Mouse (Mus musculus) embryonic facial prominence, embryonic 11.5 days (tissue): Measurements from ENCODE around the gene Nxpe5. TPM values are rescaled to one million over a fixed set of nuclear protein-coding genes. Genes with fewer than 3 reads are reported as not detected.

Experiments
- ATAC-seq: fragments of 200-750 bp; cut with Nextera tagmentation; replicated peaks from 2 replicates; pipeline ENCODE4 v1.8.0; 2017; ENCODE audit warnings: low read depth; ENCODE audit not compliant: insufficient number of reproducible peaks, low FRiP score, low TSS enrichment
- DNase-seq: peaks from one replicate; pipeline ENCODE4 v3.0.0-alpha.2; 2015; ENCODE audit warnings: low spot score
- H3K27ac ChIP-seq: fragments of 300-500 bp; sonication (generic); replicated peaks from 2 replicates; pipeline ENCODE4 v1.5.1; 2014; ENCODE audit warnings: mild to moderate bottlenecking, low read depth, low read length, control low read depth
- H3K27me3 ChIP-seq: fragments of 300-500 bp; sonication (generic); 2 replicates; pipeline ENCODE4 v1.6.1; 2014; ENCODE audit warnings: mild to moderate bottlenecking, low read length, moderate library complexity, mixed read lengths; ENCODE audit not compliant: control insufficient read depth, insufficient read depth
- H3K36me3 ChIP-seq: fragments of 300-500 bp; sonication (generic); replicated peaks from 2 replicates; pipeline ENCODE4 v1.6.1; 2014; ENCODE audit warnings: low read depth, mild to moderate bottlenecking, low read length, moderate library complexity, mixed read lengths; ENCODE audit not compliant: control insufficient read depth, insufficient read depth
- H3K4me1 ChIP-seq: fragments of 300-500 bp; sonication (generic); 2 replicates; pipeline ENCODE4 v1.6.1; 2014; ENCODE audit warnings: low read length, mixed read lengths; ENCODE audit not compliant: control insufficient read depth, insufficient read depth
- H3K4me2 ChIP-seq: fragments of 300-500 bp; sonication (generic); 2 replicates; pipeline ENCODE4 v1.6.1; 2014; ENCODE audit warnings: low read depth, mild to moderate bottlenecking, control low read depth, low read length, moderate library complexity
- H3K4me3 ChIP-seq: fragments of 300-500 bp; sonication (generic); 2 replicates; pipeline ENCODE4 v1.5.1; 2014; ENCODE audit warnings: low read depth, low read length, control low read depth
- H3K9ac ChIP-seq: fragments of 300-500 bp; sonication (generic); replicated peaks from 2 replicates; pipeline ENCODE4 v1.6.1; 2014; ENCODE audit warnings: mild to moderate bottlenecking, control low read depth, low read length
- H3K9me3 ChIP-seq: fragments of 300-500 bp; sonication (generic); replicated peaks from 2 replicates; pipeline ENCODE4 v1.6.1; 2016; ENCODE audit warnings: mild to moderate bottlenecking, low read length, inconsistent platforms, mixed read lengths; ENCODE audit not compliant: control insufficient read depth
- WGBS: fragments of 180-500 bp; shearing (Covaris S2); extraction: QIAGEN DNeasy Blood & Tissue Kit; methylation state at CpG from one replicate; pipeline ENCODE4 v1.1.7; 2014; 5-methylcytosine and 5-hydroxymethylcytosine counted together
- polyA plus RNA-seq: library from polyadenylated mRNA; unstranded; fragments of >200 nt; fragmentation: Nextera tagmentation; extraction: Ambion mirVana; gene quantifications from 2 replicates; pipeline ENCODE4 v1.2.1, GENCODE M21; 2014

The Nxpe5 gene
- polyA plus RNA-seq, 1 experiment from 2014 or later, result not detected

DNA sequence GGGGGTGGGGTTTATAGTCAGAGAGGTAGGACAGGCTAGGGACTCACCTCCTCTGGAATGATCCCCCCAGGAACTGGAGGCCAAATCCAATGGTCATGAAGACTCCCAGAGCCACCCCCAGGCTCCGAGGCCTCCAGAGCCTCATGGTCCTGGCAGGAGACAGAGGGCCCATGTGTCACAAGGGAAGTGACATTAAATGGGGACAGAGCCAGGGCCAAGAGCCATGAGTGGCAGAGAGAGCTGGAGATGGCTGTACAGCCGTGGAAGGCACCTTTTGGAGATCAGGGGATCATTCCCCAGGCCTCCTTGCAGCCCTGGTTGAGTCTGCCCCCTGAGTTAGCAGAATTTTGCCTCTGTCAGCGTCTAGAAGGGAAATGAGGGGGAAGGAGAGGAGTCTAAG is 45.5 kb downstream of the Nxpe5 start:
- 43% methylated on average over 3 of the region's 3 CpGs for WGBS

DNA sequence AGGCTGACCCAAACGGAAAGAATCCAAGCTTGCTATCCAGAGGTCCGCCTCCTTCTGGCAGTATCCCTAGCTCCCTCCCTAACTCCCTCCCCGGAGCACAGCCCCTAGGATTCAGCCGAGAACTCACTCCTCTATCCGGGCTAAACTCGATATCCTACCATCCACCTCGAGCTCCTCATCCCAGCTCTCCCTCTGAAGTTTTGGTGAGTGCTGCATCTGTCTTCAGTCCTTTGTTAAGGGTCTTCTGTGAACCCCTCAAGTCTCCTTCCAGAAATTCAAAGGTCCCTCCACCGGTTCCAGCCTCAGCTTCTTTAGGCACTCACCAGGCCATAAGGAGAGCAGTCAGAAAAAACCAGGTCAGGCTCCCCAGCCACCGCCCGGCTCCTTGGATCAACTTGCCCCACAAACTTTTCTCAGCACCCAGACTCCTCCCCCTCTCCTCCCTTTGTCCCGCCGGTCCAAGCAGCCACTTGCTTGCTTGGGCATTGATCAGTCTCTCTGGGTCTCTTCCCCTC is 46.8 kb downstream of the Nxpe5 start, which contains the start of gene Gal3st4:
Gene Gal3st4, minus strand, starts transcription at position 432 of the 515 bp plus-strand sequence.
- H3K27me3 ChIP-seq, result no peaks in the 10 kb centered on the region
- WGBS, result under 1% methylated on average over 12 of the region's 12 CpGs
- H3K4me2 ChIP-seq, result peak within 1 kb of the TSS; percentile 28
- DNase-seq (peak; percentile 69), ATAC-seq (peak; percentile 40; the same call in 1 of the 2 replicates)
- peaks cover 19% of the 10 kb centered on the region for H3K4me1 ChIP-seq
- no peaks in the 10 kb centered on the region for H3K9me3 ChIP-seq
- H3K9ac ChIP-seq, result peak within 1 kb of the TSS; percentile 49
- H3K27ac ChIP-seq, result peak within 1 kb of the TSS; percentile 54
- H3K4me3 ChIP-seq, result 0 out of 2 replicates have a peak within 1 kb of the TSS, but pooled peaks have one; percentile 14
- no peaks in the 10 kb centered on the region; the same call in 1 of the 2 replicates for H3K36me3 ChIP-seq

More for the DNA sequence above, 45.5 kb downstream of the Nxpe5 start:
- DNase-seq (no peak), ATAC-seq (no peak)
- H3K9ac ChIP-seq, result no peak overlapping the region
- H3K4me3 ChIP-seq, result no peak overlapping the region
- H3K4me2 ChIP-seq, result no peak overlapping the region
- H3K27me3 ChIP-seq, result no peaks in the 10 kb centered on the region
- H3K27ac ChIP-seq, result no peak overlapping the region
- peaks cover 13% of the 10 kb centered on the region for H3K4me1 ChIP-seq
- H3K9me3 ChIP-seq, result no peaks in the 10 kb centered on the region
- no peaks in the 10 kb centered on the region; the same call in 1 of the 2 replicates for H3K36me3 ChIP-seq

DNA sequence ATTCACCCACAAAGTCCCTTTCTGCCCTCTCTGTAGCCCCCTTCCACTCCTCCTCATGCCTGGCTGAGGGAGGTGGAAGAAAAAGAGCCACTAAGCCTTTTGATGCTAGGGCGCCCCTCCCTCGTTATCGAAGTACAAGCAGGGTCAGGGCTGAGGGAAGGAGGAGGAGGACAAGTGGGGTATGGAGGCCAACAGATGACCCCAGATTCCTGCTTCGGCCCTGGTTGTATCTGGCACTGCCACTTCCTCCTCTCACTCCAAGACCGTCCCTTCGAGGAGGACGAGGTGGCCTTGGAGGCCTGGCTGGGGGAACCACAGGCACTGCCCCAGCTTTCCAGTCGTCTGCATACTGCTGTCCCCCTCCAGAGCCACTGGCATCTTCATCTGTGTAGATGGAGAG is 48.5 kb downstream of the Nxpe5 start:
- DNase-seq, result no peak
- no peak for ATAC-seq
- H3K27me3 ChIP-seq, result no peaks in the 10 kb centered on the region
- no peak overlapping the region for H3K9ac ChIP-seq
- 67% methylated on average over 8 of the region's 8 CpGs for WGBS
- no peaks in the 10 kb centered on the region for H3K9me3 ChIP-seq
- peaks cover 2% of the 10 kb centered on the region; the same call in 1 of the 2 replicates for H3K36me3 ChIP-seq
- no peak overlapping the region for H3K4me2 ChIP-seq
- H3K4me1 ChIP-seq, result peaks cover 22% of the 10 kb centered on the region
- no peak overlapping the region for H3K4me3 ChIP-seq
- no peak overlapping the region for H3K27ac ChIP-seq

DNA sequence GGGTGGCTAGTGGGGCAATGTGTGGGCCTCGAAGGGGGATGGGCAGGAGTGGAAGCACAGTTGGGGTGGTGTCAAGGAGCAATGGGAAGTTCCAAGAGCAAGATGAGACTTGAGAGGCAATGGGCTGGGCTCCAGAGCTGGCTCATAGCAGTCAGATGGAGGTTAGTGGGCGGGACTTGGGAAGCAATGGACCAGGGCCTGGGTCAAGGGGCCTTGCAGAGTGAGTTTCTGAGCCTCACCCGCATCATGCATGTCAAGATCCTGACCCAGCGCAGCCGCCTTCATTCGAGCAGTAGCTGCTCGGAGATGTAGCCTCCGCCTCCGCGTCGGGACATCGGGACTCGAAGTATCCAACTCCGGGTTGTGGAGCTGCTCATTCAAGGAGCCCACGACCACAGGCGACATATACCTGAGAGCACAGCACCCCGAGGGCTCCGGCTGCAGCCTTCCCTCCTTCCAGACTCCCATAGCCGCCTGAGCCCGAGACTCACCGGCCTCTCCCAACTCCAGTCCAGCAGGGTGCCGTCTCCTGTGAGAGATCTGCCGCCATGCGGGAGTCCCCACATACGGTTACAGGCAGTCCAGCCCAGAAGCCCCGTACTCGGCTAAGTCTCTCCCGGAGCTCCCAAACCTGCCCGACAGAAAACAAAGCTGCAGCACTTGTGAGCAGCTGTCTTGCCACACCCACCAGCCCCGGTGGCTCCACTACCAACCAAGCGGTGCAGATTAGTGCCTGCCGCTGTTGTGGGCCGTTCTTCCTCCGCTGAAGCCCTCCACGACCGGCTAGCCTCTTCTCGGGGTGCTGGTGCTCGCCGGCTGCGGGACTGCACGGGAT is 49.7 kb downstream of the Nxpe5 start:
- WGBS, result 18% methylated on average over 41 of the region's 41 CpGs

DNA sequence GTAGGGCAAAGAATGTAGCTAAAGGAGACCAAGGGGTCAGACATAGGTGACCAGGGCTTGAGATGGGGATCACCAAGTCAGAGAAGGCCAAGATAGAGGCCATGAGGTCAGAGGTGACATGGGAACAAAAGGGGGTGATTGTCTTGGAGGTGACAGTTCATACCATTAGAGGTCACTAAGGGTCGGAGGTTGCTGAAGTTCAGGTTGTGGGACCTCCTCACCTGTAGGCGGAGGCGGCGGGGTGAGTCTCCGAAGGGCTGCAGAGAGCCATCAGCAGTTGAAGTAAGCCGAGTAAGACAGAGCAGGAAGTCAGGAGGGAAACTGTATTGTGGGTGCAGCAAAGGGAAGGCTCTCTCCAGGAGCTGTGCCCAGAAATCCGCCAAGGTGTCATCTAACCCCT is 52.3 kb downstream of the Nxpe5 start:
- no peak overlapping the region for H3K27ac ChIP-seq
- peak overlapping the region; percentile 68; the same call in 1 of the 2 replicates for H3K9ac ChIP-seq
- peaks cover 20% of the 10 kb centered on the region for H3K4me1 ChIP-seq
- peaks cover 2% of the 10 kb centered on the region; the same call in 1 of the 2 replicates for H3K36me3 ChIP-seq
- no peaks in the 10 kb centered on the region; the same call in 1 of the 2 replicates for H3K9me3 ChIP-seq
- ATAC-seq (no peak), DNase-seq (no peak)
- peak overlapping the region; percentile 67; the same call in 1 of the 2 replicates for H3K4me2 ChIP-seq
- 89% methylated on average over 7 of the region's 7 CpGs for WGBS
- no peaks in the 10 kb centered on the region for H3K27me3 ChIP-seq
- no peak overlapping the region for H3K4me3 ChIP-seq

More for the DNA sequence above, 49.7 kb downstream of the Nxpe5 start:
- Histone ChIP-seq H3K9me3 (no peaks in the 10 kb centered on the region; the same call in 1 of the 2 replicates), H3K9ac (peak overlapping the region; percentile 32), H3K4me2 (peak overlapping the region; percentile 49), H3K36me3 (peaks cover 2% of the 10 kb centered on the region; the same call in 1 of the 2 replicates), H3K27me3 (no peaks in the 10 kb centered on the region), H3K4me3 (peak overlapping the region; percentile 15), H3K27ac (no peak overlapping the region), H3K4me1 (peaks cover 22% of the 10 kb centered on the region)
- ATAC-seq, result no peak
- DNase-seq, result peak; percentile 38

DNA sequence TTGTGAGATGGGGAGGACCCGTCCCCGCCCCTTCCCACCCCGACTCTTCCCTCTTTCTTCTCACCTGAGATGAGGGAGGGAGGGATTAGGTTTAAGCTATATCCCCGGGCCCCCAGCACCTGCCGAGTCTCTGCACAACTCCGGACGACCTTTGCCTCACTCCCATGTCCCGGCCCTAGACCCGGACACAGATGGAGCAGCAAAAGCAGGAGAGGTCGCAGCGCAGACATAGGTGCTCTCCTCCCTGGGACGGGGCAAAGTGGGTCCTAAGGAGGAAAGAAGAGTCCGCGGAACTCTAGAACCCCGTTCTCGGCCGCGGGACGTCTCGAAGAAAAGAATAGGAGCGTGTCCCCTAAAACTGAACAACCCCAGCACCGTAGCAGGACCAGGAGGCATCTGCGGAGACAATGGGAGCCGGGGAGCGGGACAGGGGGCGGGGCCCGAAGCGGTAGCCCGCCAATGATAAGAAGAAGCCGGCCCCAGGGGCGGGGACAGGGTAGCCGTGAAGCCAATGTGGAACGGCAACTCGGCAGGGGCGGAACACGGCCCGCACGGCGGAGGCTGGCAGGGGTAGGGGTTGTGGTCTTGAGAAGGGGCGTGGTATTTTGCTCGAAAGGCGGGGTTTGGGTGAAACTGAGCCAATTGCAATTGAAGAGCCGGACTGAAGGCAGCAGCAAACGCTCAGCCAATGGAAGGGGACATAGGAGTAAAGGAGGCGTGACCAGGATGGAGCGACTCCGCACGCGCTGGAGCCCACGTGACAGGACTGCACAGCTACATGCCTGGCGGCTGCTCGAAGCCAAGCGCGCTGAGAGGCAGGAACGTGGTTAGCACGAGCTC is 54.1 kb downstream of the Nxpe5 start, which contains the start of the genes Gm43720, Gpc2 and Stag3:
Gene Gm43720, minus strand, starts transcription at position 374 of the 840 bp plus-strand sequence.
Gene Gpc2, minus strand, starts transcription at position 421 of the 840 bp plus-strand sequence.
Gene Stag3, plus strand, starts transcription at position 656 of the 840 bp plus-strand sequence.
- Histone ChIP-seq H3K9ac (peak within 1 kb of the TSS; percentile 68), H3K4me3 (peak within 1 kb of the TSS; percentile 70), H3K4me2 (peak within 1 kb of the TSS; percentile 67), H3K27ac (no peak within 1 kb of the TSS), H3K36me3 (peaks cover 2% of the 10 kb centered on the region; the same call in 1 of the 2 replicates), H3K27me3 (no peaks in the 10 kb centered on the region), H3K4me1 (peaks cover 20% of the 10 kb centered on the region), H3K9me3 (no peaks in the 10 kb centered on the region; the same call in 1 of the 2 replicates)
- ATAC-seq (peak; percentile 99), DNase-seq (peak; percentile 99)
- WGBS, result under 1% methylated on average over 56 of the region's 56 CpGs

DNA sequence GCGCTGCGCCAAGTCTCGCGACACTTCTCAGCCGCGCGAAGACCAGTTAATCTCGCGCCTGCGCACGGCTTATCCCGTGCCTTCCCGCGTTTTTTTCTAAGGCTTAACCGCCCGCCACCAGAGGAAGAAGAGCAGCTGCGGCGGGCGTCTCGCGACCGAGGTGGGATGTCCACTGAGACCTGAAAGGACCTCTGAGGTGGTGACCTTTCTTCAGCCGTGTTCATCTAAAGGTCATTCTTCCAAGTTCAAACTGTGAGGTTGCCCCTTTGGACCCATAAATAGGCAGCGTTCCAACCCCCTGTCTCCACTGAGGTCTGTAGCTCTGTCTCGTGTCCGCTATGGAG is 54.7 kb downstream of the Nxpe5 start:
- WGBS, result 26% methylated on average over 25 of the region's 26 CpGs
- H3K4me1 ChIP-seq, result peaks cover 15% of the 10 kb centered on the region
- H3K4me3 ChIP-seq, result peak overlapping the region; percentile 9; the same call in 1 of the 2 replicates
- no peak for DNase-seq
- no peaks in the 10 kb centered on the region for H3K27me3 ChIP-seq
- no peak overlapping the region for H3K9ac ChIP-seq
- ATAC-seq, result no peak
- peaks cover 2% of the 10 kb centered on the region; the same call in 1 of the 2 replicates for H3K36me3 ChIP-seq
- H3K4me2 ChIP-seq, result peak overlapping the region; percentile 27; the same call in 1 of the 2 replicates
- no peak overlapping the region for H3K27ac ChIP-seq
- no peaks in the 10 kb centered on the region; the same call in 1 of the 2 replicates for H3K9me3 ChIP-seq
